Mouse (Mus musculus): ENCODE measurements around the gene B4galnt4. TPM values are rescaled to one million over a fixed set of nuclear protein-coding genes. Genes with fewer than 3 reads are reported as not detected.

B4galnt4 gene
- polyA plus RNA-seq, 2 experiments: 0.39 to 0.64 TPM

- peak overlapping the region; percentile 34 for H3K4me2 ChIP-seq (ENCODE audit: low read depth)
- H3K36me3 ChIP-seq (replicated peaks; ENCODE audit: control insufficient read depth, insufficient read depth, low read depth): no peaks in the 10 kb centered on the region
- peak; percentile 70 for ATAC-seq (ENCODE audit: insufficient read depth)
These were observed 18.4 kb upstream of the B4galnt4 start for GRCm38 (mm10) chr7:141042539-141042938.

GRCm38 (mm10) chr7:141046931-141047580, 13.8 kb upstream of the B4galnt4 start:
- Histone ChIP-seq H3K4me2 (ENCODE audit: low read depth) (peak overlapping the region; percentile 88), H3K27me3 (ENCODE audit: control insufficient read depth, insufficient read depth, low read length) (no peaks in the 10 kb centered on the region), H3K4me3 (ENCODE audit: insufficient read depth in 1 of 2, low read depth in 2 of 2, low read length in 2 of 2) (no peak overlapping the region), H3K4me1 (replicated peaks; ENCODE audit: control insufficient read depth in 2 of 2, insufficient read depth in 2 of 2, low read length in 1 of 2) (peaks cover 35 to 41% of the 10 kb centered on the region in 2 experiments), H3K9me3 (ENCODE audit: control insufficient read depth, low read length) (no peaks in the 10 kb centered on the region), H3K9ac (replicated peaks) (peak overlapping the region; percentile 9), H3K36me3 (replicated peaks; ENCODE audit: control insufficient read depth, insufficient read depth, low read depth) (no peaks in the 10 kb centered on the region), H3K27ac (peak overlapping the region; percentile 15)
- peak; percentile 52 to 59 (median 56) for DNase-seq (ENCODE audit: low read depth in 3 of 3, low spot score in 3 of 3)
- WGBS (ENCODE audit: insufficient replicate concordance): 9% methylated on average over 6 of the region's 6 CpGs
- ATAC-seq (ENCODE audit: insufficient read depth): peak; percentile 71
- TF ChIP-seq CTCF (IDR thresholded peaks at IDR 0.05; ENCODE audit: low read depth): no peak
- TF ChIP-seq EP300 (IDR thresholded peaks at IDR 0.05; ENCODE audit: low read depth): peak; percentile 71

More at GRCm38 (mm10) chr7:141042539-141042938, 18.4 kb upstream of the B4galnt4 start:
- no peaks in the 10 kb centered on the region for H3K9me3 ChIP-seq (ENCODE audit: control insufficient read depth, low read length)
- peaks cover 47 to 57% of the 10 kb centered on the region in 2 experiments for H3K4me1 ChIP-seq (replicated peaks; ENCODE audit: control insufficient read depth in 2 of 2, insufficient read depth in 2 of 2, low read length in 1 of 2)
- WGBS (ENCODE audit: insufficient replicate concordance): 10% methylated on average over 4 of the region's 4 CpGs
- 0 out of 2 replicates have a peak overlapping the region, but pooled peaks have one; percentile 23 for H3K9ac ChIP-seq (replicated peaks)
- no peak overlapping the region for H3K4me3 ChIP-seq (ENCODE audit: insufficient read depth in 1 of 2, low read depth in 2 of 2, low read length in 2 of 2)
- TF ChIP-seq EP300 (IDR thresholded peaks at IDR 0.05; ENCODE audit: low read depth) (peak; percentile 78), CTCF (IDR thresholded peaks at IDR 0.05; ENCODE audit: low read depth) (no peak)
- H3K27ac ChIP-seq: peak overlapping the region; percentile 62
- DNase-seq (ENCODE audit: low read depth in 3 of 3, low spot score in 3 of 3): peak; percentile 45 to 63 (median 51)
- H3K27me3 ChIP-seq (ENCODE audit: control insufficient read depth, insufficient read depth, low read length): no peaks in the 10 kb centered on the region

- Histone ChIP-seq H3K9ac (replicated peaks) (peak overlapping the region; percentile 48), H3K4me2 (ENCODE audit: low read depth) (peak overlapping the region; percentile 88), H3K9me3 (ENCODE audit: control insufficient read depth, low read length) (no peaks in the 10 kb centered on the region), H3K27me3 (ENCODE audit: control insufficient read depth, insufficient read depth, low read length) (no peaks in the 10 kb centered on the region), H3K4me3 (ENCODE audit: insufficient read depth in 1 of 2, low read depth in 2 of 2, low read length in 2 of 2) (peak overlapping the region; percentile 43 to 51), H3K36me3 (replicated peaks; ENCODE audit: control insufficient read depth, insufficient read depth, low read depth) (no peaks in the 10 kb centered on the region), H3K27ac (peak overlapping the region; percentile 38), H3K4me1 (replicated peaks; ENCODE audit: control insufficient read depth in 2 of 2, insufficient read depth in 2 of 2, low read length in 1 of 2) (peaks cover 31 to 36% of the 10 kb centered on the region in 2 experiments)
- TF ChIP-seq EP300 (IDR thresholded peaks at IDR 0.05; ENCODE audit: low read depth) (no peak), CTCF (IDR thresholded peaks at IDR 0.05; ENCODE audit: low read depth) (no peak)
- peak; percentile 61 for ATAC-seq (ENCODE audit: insufficient read depth)
- 6% methylated on average over 16 of the region's 19 CpGs for WGBS (ENCODE audit: insufficient replicate concordance)
- peak in 1 of 3 experiments; percentile 44 for DNase-seq (ENCODE audit: low read depth in 3 of 3, low spot score in 3 of 3)
These were observed 13.2 kb upstream of the B4galnt4 start for GRCm38 (mm10) chr7:141047581-141048225.

- ATAC-seq (ENCODE audit: insufficient read depth) (peak; percentile 78), DNase-seq (ENCODE audit: low read depth in 3 of 3, low spot score in 3 of 3) (peak; percentile 78 to 83 (median 81))
- Histone ChIP-seq H3K27ac (peak overlapping the region; percentile 38; the same call in 1 of the 2 replicates), H3K36me3 (replicated peaks; ENCODE audit: control insufficient read depth, insufficient read depth, low read depth) (no peaks in the 10 kb centered on the region), H3K9ac (replicated peaks) (peak overlapping the region; percentile 48), H3K4me1 (replicated peaks; ENCODE audit: control insufficient read depth in 2 of 2, insufficient read depth in 2 of 2, low read length in 1 of 2) (peaks cover 22 to 27% of the 10 kb centered on the region in 2 experiments), H3K4me3 (ENCODE audit: insufficient read depth in 1 of 2, low read depth in 2 of 2, low read length in 2 of 2) (peak overlapping the region; percentile 43 to 51), H3K9me3 (ENCODE audit: control insufficient read depth, low read length) (no peaks in the 10 kb centered on the region), H3K27me3 (ENCODE audit: control insufficient read depth, insufficient read depth, low read length) (no peaks in the 10 kb centered on the region), H3K4me2 (ENCODE audit: low read depth) (peak overlapping the region; percentile 88)
- no peak for TF ChIP-seq EP300 (IDR thresholded peaks at IDR 0.05; ENCODE audit: low read depth)
- TF ChIP-seq CTCF (IDR thresholded peaks at IDR 0.05; ENCODE audit: low read depth): peak; percentile 96
- WGBS (ENCODE audit: insufficient replicate concordance): 7% methylated on average over 21 of the region's 21 CpGs
These were observed 12.4 kb upstream of the B4galnt4 start for GRCm38 (mm10) chr7:141048226-141049218.
